Mouse (Mus musculus) heart, embryonic 16.5 days (tissue): ENCODE results near the gene Gdnf. TPM values are rescaled to one million over a fixed set of nuclear protein-coding genes. Genes with fewer than 3 reads are reported as not detected.

Experiments
- ATAC-seq: fragments of 200-750 bp; cut with Nextera tagmentation; replicated peaks from 2 replicates; pipeline ENCODE4 v1.8.0; 2017; ENCODE audit warnings: moderate number of reproducible peaks; ENCODE audit not compliant: insufficient read depth, low FRiP score; ENCODE audit errors: extremely low read depth
- H3K27ac ChIP-seq: fragments of 300-500 bp; sonication (generic); 2 replicates; pipeline ENCODE4 v1.5.1; 2014; ENCODE audit warnings: mild to moderate bottlenecking, low read length, control low read depth, moderate library complexity
- H3K27me3 ChIP-seq: fragments of 300-500 bp; sonication (generic); 2 replicates; pipeline ENCODE4 v1.6.1; 2014; ENCODE audit warnings: low read length, mixed read lengths; ENCODE audit not compliant: control insufficient read depth, insufficient read depth
- H3K36me3 ChIP-seq: fragments of 300-500 bp; sonication (generic); 2 replicates; pipeline ENCODE4 v1.6.1; 2014; ENCODE audit not compliant: control insufficient read depth, insufficient read depth
- H3K4me1 ChIP-seq: fragments of 300-500 bp; sonication (generic); 2 replicates; pipeline ENCODE4 v1.6.1; 2014; ENCODE audit warnings: low read length, mixed read lengths; ENCODE audit not compliant: control insufficient read depth, insufficient read depth
- H3K4me2 ChIP-seq: fragments of 300-500 bp; sonication (generic); 2 replicates; pipeline ENCODE4 v1.6.1; 2014; ENCODE audit warnings: low read depth, mild to moderate bottlenecking, control low read depth, low read length
- H3K4me3 ChIP-seq: fragments of 300-500 bp; sonication (generic); 2 replicates; pipeline ENCODE4 v1.5.1; 2014; ENCODE audit warnings: mild to moderate bottlenecking, control low read depth, low read length
- H3K9ac ChIP-seq: fragments of 300-500 bp; sonication (generic); 2 replicates; pipeline ENCODE4 v1.6.1; 2014; ENCODE audit warnings: low read length, control low read depth
- H3K9me3 ChIP-seq: fragments of 300-500 bp; sonication (generic); replicated peaks from 2 replicates; pipeline ENCODE4 v1.6.1; 2016; ENCODE audit warnings: low read length; ENCODE audit not compliant: control insufficient read depth
- whole genome bisulfite sequencing: fragments of 180-500 bp; shearing (Covaris S2); extraction: QIAGEN DNeasy Blood & Tissue Kit; methylation state at CpG from one replicate; pipeline ENCODE4 v1.1.7; 2014; 5-methylcytosine and 5-hydroxymethylcytosine counted together
- polyA plus RNA-seq: library from polyadenylated mRNA; unstranded; fragments of >200 nt; fragmentation: Nextera tagmentation; extraction: Ambion mirVana; gene quantifications from 2 replicates; pipeline ENCODE4 v1.2.1, GENCODE M21; 2015

Gdnf gene
- polyA plus RNA-seq, 1 experiment from 2014 or later: 0.14 TPM

DNA sequence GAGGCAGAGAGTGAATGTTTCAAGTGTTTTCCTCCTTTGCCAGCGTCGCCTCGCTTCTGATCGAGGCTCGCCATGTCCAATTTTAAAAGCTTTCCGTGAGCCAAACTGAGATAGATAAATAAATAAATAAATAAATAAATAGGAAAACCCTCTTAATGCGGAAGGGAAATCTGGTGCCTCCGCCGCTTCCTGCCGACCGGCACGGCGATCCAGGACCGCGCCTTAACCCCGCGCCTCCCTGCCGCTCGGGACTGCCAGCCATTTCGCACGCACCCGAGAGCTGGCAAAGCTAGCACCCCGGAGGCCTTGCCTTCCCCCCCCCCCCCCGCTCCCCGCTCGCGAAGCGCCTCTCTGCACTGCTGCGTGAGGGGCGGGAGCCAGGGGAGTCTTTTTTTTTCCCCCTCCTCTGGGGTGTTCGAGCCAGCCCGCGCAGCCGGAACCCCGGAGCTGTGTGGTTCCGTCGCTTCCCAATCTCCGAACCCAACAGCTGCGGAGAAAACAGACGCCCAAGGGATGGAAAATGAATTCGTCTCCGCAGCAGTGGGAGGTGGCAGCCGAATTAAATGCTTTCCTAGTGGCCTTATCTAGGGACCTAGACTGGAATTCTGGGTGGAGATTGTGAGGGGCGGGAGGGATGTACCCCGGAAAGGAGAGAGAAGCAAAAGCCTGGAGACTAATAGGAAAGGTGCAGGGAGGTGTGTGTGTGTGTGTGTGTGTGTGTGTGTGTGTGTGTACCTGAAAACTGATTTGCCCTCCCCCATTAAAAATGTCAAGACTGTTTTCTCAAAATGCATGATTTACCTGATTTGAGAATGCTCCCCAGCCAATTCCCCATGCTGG is 3.1 kb downstream of the Gdnf start:
- ATAC-seq: no peak
- Histone ChIP-seq H3K27ac (no peak overlapping the region), H3K4me1 (peaks cover 17% of the 10 kb centered on the region), H3K9ac (peak overlapping the region; percentile 60), H3K36me3 (no peaks in the 10 kb centered on the region), H3K4me2 (peak overlapping the region; percentile 92), H3K9me3 (no peaks in the 10 kb centered on the region), H3K27me3 (peaks cover 83% of the 10 kb centered on the region), H3K4me3 (peak overlapping the region; percentile 60)
- WGBS: 1% methylated on average over 43 of the region's 45 CpGs

DNA sequence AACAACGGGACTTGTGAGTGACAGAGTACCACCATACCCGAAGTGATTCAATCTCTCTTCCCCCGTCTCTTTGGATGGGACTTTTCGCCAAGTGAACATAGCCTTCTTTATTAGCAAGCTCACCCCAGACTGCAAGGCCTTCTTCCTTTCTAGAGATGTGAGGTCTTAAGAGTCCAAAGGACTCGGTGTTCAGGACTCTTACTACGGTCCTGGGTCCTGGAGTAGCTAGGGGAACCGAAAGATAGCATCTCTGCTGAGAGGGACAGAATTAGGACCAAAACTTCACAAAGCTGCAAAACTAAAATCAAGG is 3.7 kb downstream of the Gdnf start:
- Histone ChIP-seq H3K27ac (no peak overlapping the region), H3K27me3 (peaks cover 81% of the 10 kb centered on the region), H3K4me3 (no peak overlapping the region), H3K4me2 (no peak overlapping the region), H3K4me1 (peaks cover 17% of the 10 kb centered on the region), H3K9me3 (no peaks in the 10 kb centered on the region), H3K9ac (no peak overlapping the region), H3K36me3 (no peaks in the 10 kb centered on the region)
- no peak for ATAC-seq
- WGBS: 29% methylated on average over 7 of the region's 7 CpGs

DNA sequence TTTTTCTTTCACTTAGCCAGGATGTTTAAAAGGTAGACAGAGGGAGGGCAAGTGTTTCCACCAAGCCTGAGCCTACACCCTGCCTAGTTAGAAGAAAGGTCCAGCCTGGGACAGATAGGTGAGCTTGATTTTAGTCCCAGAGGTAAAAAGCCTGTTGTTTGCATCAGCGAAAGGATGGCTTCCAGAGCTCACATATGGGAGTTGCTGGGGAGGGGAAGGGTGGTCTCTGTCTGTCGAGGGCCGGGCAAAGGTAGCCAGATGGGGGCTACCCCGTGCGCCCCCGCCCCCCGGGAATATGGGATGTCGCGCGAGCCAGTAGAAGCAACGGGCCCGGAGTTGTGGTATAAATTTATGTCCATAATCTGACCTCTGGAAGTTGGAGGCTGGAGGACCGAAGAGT is 4.3 kb downstream of the Gdnf start:
- no peak overlapping the region for H3K27ac ChIP-seq
- no peaks in the 10 kb centered on the region for H3K9me3 ChIP-seq
- WGBS: 8% methylated on average over 13 of the region's 13 CpGs
- H3K27me3 ChIP-seq: peaks cover 85% of the 10 kb centered on the region
- H3K4me1 ChIP-seq: peaks cover 15% of the 10 kb centered on the region
- no peak for ATAC-seq
- H3K4me3 ChIP-seq: peak overlapping the region; percentile 43
- no peaks in the 10 kb centered on the region for H3K36me3 ChIP-seq
- H3K4me2 ChIP-seq: peak overlapping the region; percentile 58
- no peak overlapping the region for H3K9ac ChIP-seq

DNA sequence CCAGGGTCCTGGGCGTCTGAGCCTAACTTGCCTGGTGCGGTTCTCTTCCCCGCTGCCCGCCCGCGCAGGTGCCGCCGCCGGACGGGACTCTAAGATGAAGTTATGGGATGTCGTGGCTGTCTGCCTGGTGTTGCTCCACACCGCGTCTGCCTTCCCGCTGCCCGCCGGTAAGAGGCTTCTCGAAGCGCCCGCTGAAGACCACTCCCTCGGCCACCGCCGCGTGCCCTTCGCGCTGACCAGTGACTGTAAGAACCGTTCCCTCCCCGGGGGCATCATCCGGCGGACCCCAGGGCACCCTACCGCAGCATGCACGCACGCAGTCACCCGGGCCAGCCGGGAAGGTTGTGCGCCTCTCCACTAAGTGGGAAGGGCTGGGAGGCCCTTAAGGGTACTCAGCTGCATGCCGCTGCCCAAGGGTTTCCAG is 4.9 kb downstream of the Gdnf start:
- peak overlapping the region; percentile 8; the same call in 1 of the 2 replicates for H3K9ac ChIP-seq
- peaks cover 15% of the 10 kb centered on the region for H3K4me1 ChIP-seq
- ATAC-seq: no peak
- H3K4me2 ChIP-seq: peak overlapping the region; percentile 58
- H3K4me3 ChIP-seq: peak overlapping the region; percentile 43
- H3K27me3 ChIP-seq: peaks cover 83% of the 10 kb centered on the region
- no peaks in the 10 kb centered on the region for H3K9me3 ChIP-seq
- WGBS: 3% methylated on average over 36 of the region's 36 CpGs
- no peak overlapping the region for H3K27ac ChIP-seq
- H3K36me3 ChIP-seq: no peaks in the 10 kb centered on the region

DNA sequence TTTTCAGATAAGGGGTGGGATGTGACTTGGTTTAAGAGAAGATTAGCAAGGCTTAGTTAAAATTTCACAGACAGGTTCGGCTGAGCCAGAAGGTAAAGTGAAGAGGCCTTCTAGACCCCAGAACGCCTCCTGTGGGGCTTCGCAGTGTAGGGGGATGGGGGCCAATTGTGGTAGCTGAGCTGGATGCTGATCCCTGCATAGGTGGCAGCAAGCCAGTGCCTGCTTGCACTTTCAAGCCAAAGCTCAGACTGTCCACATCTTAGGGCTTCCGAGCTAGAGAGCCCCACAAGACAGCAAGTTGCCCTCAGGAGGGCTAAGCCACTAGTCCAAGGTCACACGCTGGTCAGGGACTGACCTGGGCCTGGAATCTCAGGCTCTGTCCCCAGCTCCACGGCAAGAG is 13.2 kb downstream of the Gdnf start:
- Histone ChIP-seq H3K9me3 (no peaks in the 10 kb centered on the region), H3K36me3 (no peaks in the 10 kb centered on the region), H3K27ac (no peak overlapping the region), H3K4me3 (no peak overlapping the region), H3K4me2 (peak overlapping the region; percentile 40), H3K4me1 (peaks cover 6% of the 10 kb centered on the region; the same call in 1 of the 2 replicates), H3K9ac (peak overlapping the region; percentile 53), H3K27me3 (peaks cover 15% of the 10 kb centered on the region)
- 51% methylated on average over 6 of the region's 6 CpGs for WGBS
- no peak for ATAC-seq

DNA sequence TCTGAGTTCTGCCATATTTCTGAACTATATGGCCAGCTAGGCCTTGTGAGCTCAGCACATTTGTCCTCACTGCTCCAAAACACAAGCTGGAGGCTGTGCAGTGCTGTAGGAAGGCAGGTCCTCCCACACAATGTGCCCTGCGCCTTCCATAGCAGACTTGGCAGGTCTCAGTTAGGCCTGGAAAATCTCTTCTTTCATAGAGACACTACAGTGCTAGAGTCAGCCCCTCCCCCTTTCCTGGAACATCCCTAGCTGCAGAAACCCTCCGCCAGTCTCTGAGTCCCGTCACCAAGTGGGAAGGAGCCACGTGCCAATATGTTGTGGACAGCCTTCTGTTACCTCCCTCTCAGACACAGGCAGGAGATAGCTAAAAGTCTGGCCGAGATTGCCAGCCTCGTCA is 14.9 kb downstream of the Gdnf start:
- 26% methylated on average over 6 of the region's 6 CpGs for WGBS
- Histone ChIP-seq H3K27me3 (peaks cover 4% of the 10 kb centered on the region), H3K4me1 (peaks cover 6% of the 10 kb centered on the region; the same call in 1 of the 2 replicates), H3K4me3 (no peak overlapping the region), H3K36me3 (no peaks in the 10 kb centered on the region), H3K27ac (no peak overlapping the region), H3K4me2 (no peak overlapping the region), H3K9me3 (no peaks in the 10 kb centered on the region), H3K9ac (no peak overlapping the region)
- 0 out of 2 replicates have a peak, but pooled peaks have one; percentile 41 for ATAC-seq

DNA sequence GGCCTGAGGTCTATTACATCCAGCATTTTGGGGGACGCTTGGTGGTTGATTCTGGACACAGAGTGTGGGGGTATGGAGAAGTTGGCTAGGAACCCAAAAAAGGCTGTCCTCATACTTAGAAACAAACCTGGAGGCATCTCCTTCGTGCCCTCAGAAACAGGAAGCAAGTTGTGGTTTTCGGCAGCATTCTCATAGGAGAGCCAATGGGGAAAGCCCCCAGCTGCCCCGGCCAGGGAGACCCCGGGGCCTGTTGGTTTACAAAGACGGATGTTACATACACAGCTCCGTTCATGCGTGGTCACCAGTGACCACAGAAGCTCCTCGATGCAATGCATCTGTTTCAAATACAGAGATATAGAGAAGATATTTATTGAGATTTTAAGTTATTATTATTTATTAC is 24.8 kb downstream of the Gdnf start:
- Histone ChIP-seq H3K4me2 (no peak overlapping the region), H3K9me3 (no peaks in the 10 kb centered on the region), H3K36me3 (no peaks in the 10 kb centered on the region), H3K4me3 (no peak overlapping the region), H3K27ac (no peak overlapping the region), H3K9ac (no peak overlapping the region), H3K27me3 (no peaks in the 10 kb centered on the region), H3K4me1 (no peaks in the 10 kb centered on the region)
- ATAC-seq: no peak
- 85% methylated on average over 9 of the region's 9 CpGs for WGBS

DNA sequence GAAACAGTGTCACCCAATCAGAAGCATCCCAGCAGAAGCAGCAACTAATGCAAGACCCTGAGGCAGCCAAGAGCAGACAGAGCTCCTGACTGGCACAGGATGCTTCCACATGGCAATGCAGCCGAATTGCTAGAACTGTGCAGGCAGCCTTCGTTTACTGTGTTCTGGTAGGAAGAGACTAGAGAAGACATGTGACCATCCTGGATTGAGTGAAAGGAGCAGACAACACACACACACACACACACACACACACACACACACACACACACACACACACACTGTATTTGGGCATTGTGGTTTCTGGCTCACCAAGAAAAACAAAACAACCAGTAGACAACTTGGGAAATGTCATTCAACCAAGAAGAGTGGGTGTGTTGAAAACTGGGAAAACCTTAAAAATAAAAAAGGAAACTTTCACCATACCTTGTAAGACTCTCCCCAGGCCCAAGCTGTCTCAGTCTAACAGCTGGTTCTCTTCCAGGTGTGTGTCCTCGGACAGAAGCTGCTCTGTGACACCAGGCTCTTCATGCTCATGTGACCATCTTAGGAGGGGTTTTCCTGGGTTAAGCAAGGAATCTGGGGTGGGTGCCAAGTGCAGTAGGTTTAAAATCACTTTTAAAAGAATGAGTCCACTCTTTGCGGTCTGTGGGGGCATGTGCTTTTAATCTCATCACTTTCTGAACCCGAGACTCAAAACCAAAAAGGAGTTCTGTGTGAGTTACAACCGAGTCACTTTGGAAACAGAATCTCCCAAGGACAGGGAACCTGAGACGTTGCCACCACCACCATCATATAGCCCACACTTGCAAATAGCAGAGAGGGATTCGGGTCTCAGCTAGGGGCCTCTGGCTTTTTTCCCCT is 27.6 kb downstream of the Gdnf start:
- Histone ChIP-seq H3K4me1 (no peaks in the 10 kb centered on the region), H3K36me3 (no peaks in the 10 kb centered on the region), H3K27me3 (no peaks in the 10 kb centered on the region), H3K4me3 (no peak overlapping the region), H3K9ac (no peak overlapping the region), H3K4me2 (no peak overlapping the region), H3K27ac (no peak overlapping the region), H3K9me3 (no peaks in the 10 kb centered on the region)
- 54% methylated on average over 8 of the region's 8 CpGs for WGBS
- ATAC-seq: peak; percentile 6; the same call in 1 of the 2 replicates

DNA sequence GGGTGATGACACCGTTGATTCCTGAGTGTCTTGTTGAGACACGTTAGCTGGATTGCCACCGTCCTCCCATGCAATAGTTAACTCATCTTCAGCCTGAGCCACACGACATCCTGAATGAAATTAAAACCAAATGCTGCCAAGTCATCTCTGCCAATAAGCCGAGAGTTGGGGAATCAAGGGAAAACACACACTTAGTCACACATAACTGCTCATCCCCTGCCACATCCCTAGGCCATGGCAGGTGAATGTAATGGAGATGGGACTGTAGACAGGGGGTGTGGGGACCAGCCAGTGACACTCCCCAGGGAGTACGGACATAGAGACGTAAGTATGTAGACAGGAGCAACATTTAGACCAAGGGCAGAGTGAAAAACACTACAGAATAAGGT is 28.3 kb downstream of the Gdnf start:
- Histone ChIP-seq H3K9me3 (no peaks in the 10 kb centered on the region), H3K4me1 (no peaks in the 10 kb centered on the region), H3K4me3 (no peak overlapping the region), H3K4me2 (no peak overlapping the region), H3K27me3 (no peaks in the 10 kb centered on the region), H3K36me3 (no peaks in the 10 kb centered on the region), H3K27ac (no peak overlapping the region), H3K9ac (no peak overlapping the region)
- ATAC-seq: no peak
- WGBS: 59% methylated on average over 7 of the region's 7 CpGs
